Mouse (Mus musculus): ENCODE measurements around the gene Klk1b22.
"Not testable (repeated sequence)": the region's sequence is repeated elsewhere in the genome, so short reads cannot be mapped to it uniquely, and the experiment has no call there.

Gene Klk1b22

GRCm38 (mm10) chr7:44112373-44112772 lies at the start of gene Klk1b22:
TSS of gene Klk1b22 (plus strand) at chr7:44112673.
- DNase-seq (ENCODE audit: low read depth, low spot score): no peak

- DNase-seq (ENCODE audit: low read depth, low spot score): no peak
These were observed 40.4 kb upstream of the Klk1b22 start for GRCm38 (mm10) chr7:44072117-44072516.

- no peak for DNase-seq (ENCODE audit: low read depth, low spot score)
These were observed 34.8 kb upstream of the Klk1b22 start for GRCm38 (mm10) chr7:44077703-44078102.

GRCm38 (mm10) chr7:44096111-44096510 lies 16.4 kb upstream of the Klk1b22 start:
- DNase-seq (ENCODE audit: low read depth, low spot score): no peak

- DNase-seq (ENCODE audit: low read depth, low spot score): not testable (repeated sequence)
These were observed 10.4 kb upstream of the Klk1b22 start, which contains the start of gene Klk1b21 for GRCm38 (mm10) chr7:44102028-44102427. TSS of gene Klk1b21 (plus strand) at chr7:44102328.

GRCm38 (mm10) chr7:44123445-44123844 lies 11.0 kb downstream of the Klk1b22 start:
- DNase-seq (ENCODE audit: low read depth, low spot score): no peak

GRCm38 (mm10) chr7:44136467-44136866 lies 24.0 kb downstream of the Klk1b22 start, which contains the start of gene Klk1b16:
TSS of gene Klk1b16 (plus strand) at chr7:44136767.
- DNase-seq (ENCODE audit: low read depth, low spot score): no peak

All from CD4-positive, CD25-positive, alpha-beta regulatory T cell, adult 2 months (primary cell).